21 mouse cellular contexts compared by ENCODE assay signal in the genomic region with DNA sequence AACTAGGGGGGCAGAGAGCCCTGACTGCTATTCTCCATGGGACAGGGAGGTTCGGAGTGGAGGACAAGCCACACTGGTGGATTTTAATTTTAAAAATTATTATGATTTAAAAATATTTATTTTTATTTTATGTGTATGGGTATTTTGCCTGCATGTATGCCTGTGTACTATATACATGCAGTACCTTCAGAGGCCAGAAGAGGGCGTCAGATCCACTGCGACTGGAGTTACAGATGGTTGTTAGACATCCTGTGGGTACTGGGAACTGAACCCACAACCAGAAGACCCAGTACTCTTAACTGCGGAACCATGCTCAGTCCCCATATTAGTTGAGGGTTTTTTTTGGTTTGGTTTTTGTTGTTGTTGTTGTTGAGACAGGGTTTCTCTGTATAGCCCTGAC. TPM values are rescaled to one million over a fixed set of nuclear protein-coding genes. Genes with fewer than 3 reads are reported as not detected.
DNase-seq lines count a peak whose midpoint lies in the region; ATAC-seq and TF ChIP-seq lines count a peak whose summit lies in the region.
"Had no signal": no experiment of that assay in that cellular context is flagged by ENCODE, and none has a peak within 500 bp of the region (broad histone marks: within the 10 kb centered on the region; RNA-seq: fewer than 3 reads in every experiment).

No protein-coding gene starts in this region.

- no peak overlapping the region for H3K27ac ChIP-seq in heart, adult 2 months
- H3K27ac ChIP-seq in heart, embryonic 10.5 days, result no peak overlapping the region
- H3K27ac ChIP-seq in lung, embryonic 14.5 days (ENCODE audit: low read depth), result no peak overlapping the region
- H3K27ac ChIP-seq in liver, postnatal 0 days (ENCODE audit: low read depth), result no peak overlapping the region
- H3K27ac ChIP-seq: neural tube, embryonic 13.5 days had no signal

- H3K79me2 ChIP-seq in heart, adult 2 months (replicated peaks; ENCODE audit: control insufficient read depth, insufficient read depth, low read length), result no peaks in the 10 kb centered on the region

- H3K9me3 ChIP-seq in heart, embryonic 10.5 days, result no peaks in the 10 kb centered on the region
- no peaks in the 10 kb centered on the region for H3K9me3 ChIP-seq in lung, embryonic 14.5 days (ENCODE audit: low read depth, low read length)
- no peaks in the 10 kb centered on the region for H3K9me3 ChIP-seq in liver, postnatal 0 days (ENCODE audit: low read length)
- H3K9me3 ChIP-seq: megakaryocyte, embryonic 14.5 days; neural tube, embryonic 13.5 days had no signal

- ATAC-seq in lung, embryonic 14.5 days (ENCODE audit: insufficient read depth), result no peak
- no peak for ATAC-seq in liver, postnatal 0 days
- ATAC-seq in frontal cortex, adult (ENCODE audit: low TSS enrichment), result no peak
- ATAC-seq: forebrain, embryonic 16.5 days; inflammation-experienced regulatory T-cells, adult 6 months had no signal

- H3K4me1 ChIP-seq in heart, adult 2 months (ENCODE audit: control insufficient read depth, insufficient read depth, low read length), result no peaks in the 10 kb centered on the region
- 0 out of 2 replicates have a peak, but pooled peaks cover 8% of the 10 kb centered on the region for H3K4me1 ChIP-seq in heart, embryonic 10.5 days
- no peaks in the 10 kb centered on the region for H3K4me1 ChIP-seq in lung, embryonic 14.5 days (ENCODE audit: insufficient read depth)
- H3K4me1 ChIP-seq in liver, postnatal 0 days (ENCODE audit: insufficient read depth), result peaks cover 9% of the 10 kb centered on the region
- H3K4me1 ChIP-seq: neural tube, embryonic 13.5 days had no signal

- no peaks in the 10 kb centered on the region for H3K36me3 ChIP-seq in heart, adult 2 months (ENCODE audit: control insufficient read depth, insufficient read depth, low read length)
- H3K36me3 ChIP-seq in heart, embryonic 10.5 days, result peaks cover 76% of the 10 kb centered on the region
- H3K36me3 ChIP-seq in lung, embryonic 14.5 days (ENCODE audit: insufficient read depth), result peaks cover 76% of the 10 kb centered on the region
- H3K36me3 ChIP-seq in liver, postnatal 0 days (replicated peaks; ENCODE audit: insufficient read depth, low read length), result peaks cover 88% of the 10 kb centered on the region

- no peak overlapping the region for H3K4me2 ChIP-seq in lung, embryonic 14.5 days
- H3K4me2 ChIP-seq in liver, postnatal 0 days (ENCODE audit: low read depth, low read length), result peak overlapping the region; percentile 73; the same call in 1 of the 2 replicates
- H3K4me2 ChIP-seq: heart, embryonic 11.5 days; neural tube, embryonic 13.5 days had no signal

- H3K9ac ChIP-seq in heart, adult 2 months (ENCODE audit: low read depth, low read length), result no peak overlapping the region
- no peak overlapping the region for H3K9ac ChIP-seq in lung, embryonic 14.5 days
- no peak overlapping the region for H3K9ac ChIP-seq in liver, postnatal 0 days (replicated peaks)
- H3K9ac ChIP-seq: neural tube, embryonic 13.5 days had no signal

- peak; percentile 50 for TF ChIP-seq CTCF in heart, adult 2 months (IDR thresholded peaks at IDR 0.05)
- peak; percentile 54 for TF ChIP-seq CTCF in lung, embryonic 14.5 days (IDR thresholded peaks at IDR 0.05; ENCODE audit: low read depth)
- TF ChIP-seq CTCF in liver, postnatal 0 days (IDR thresholded peaks at IDR 0.05; ENCODE audit: low read depth), result peak; percentile 65

- H3K27me3 ChIP-seq in heart, adult 2 months (ENCODE audit: control insufficient read depth, insufficient read depth, low read length), result no peaks in the 10 kb centered on the region
- no peaks in the 10 kb centered on the region for H3K27me3 ChIP-seq in heart, embryonic 10.5 days (ENCODE audit: insufficient read depth, poor library complexity, severe bottlenecking)
- no peaks in the 10 kb centered on the region for H3K27me3 ChIP-seq in lung, embryonic 14.5 days (ENCODE audit: insufficient read depth, low read length)
- H3K27me3 ChIP-seq in liver, postnatal 0 days (ENCODE audit: insufficient read depth, low read length), result no peaks in the 10 kb centered on the region
- H3K27me3 ChIP-seq: megakaryocyte, embryonic 14.5 days; neural tube, embryonic 13.5 days had no signal

- no peak overlapping the region for H3K4me3 ChIP-seq in heart, adult 2 months
- H3K4me3 ChIP-seq in heart, embryonic 10.5 days, result no peak overlapping the region
- no peak overlapping the region for H3K4me3 ChIP-seq in lung, embryonic 14.5 days (ENCODE audit: low read depth, low read length)
- no peak overlapping the region; the same call in 1 of the 2 replicates for H3K4me3 ChIP-seq in liver, postnatal 0 days (ENCODE audit: low read depth, low read length)
- H3K4me3 ChIP-seq: megakaryocyte, embryonic 14.5 days; neural tube, embryonic 13.5 days had no signal

- no peak for TF ChIP-seq EP300 in heart, adult 2 months (IDR thresholded peaks at IDR 0.05; ENCODE audit: insufficient read depth, low read depth, low read length)
- TF ChIP-seq EP300 in liver, postnatal 0 days (IDR thresholded peaks at IDR 0.05; ENCODE audit: low read depth), result no peak

- WGBS in heart, adult 2 months, result 76% methylated on average over 4 of the region's 4 CpGs
- WGBS in heart, embryonic 10.5 days, result 72% methylated on average over 4 of the region's 4 CpGs
- 71% methylated on average over 4 of the region's 4 CpGs for WGBS in lung, embryonic 14.5 days
- 74% methylated on average over 4 of the region's 4 CpGs for WGBS in liver, postnatal 0 days (ENCODE audit: insufficient replicate concordance)

- intact Hi-C loops in heart, adult 2 months (cut with DNase I), result no loop called here

- DNase-seq in heart, adult 2 months, result no peak
- DNase-seq in heart, embryonic 10.5 days (ENCODE audit: low spot score), result no peak
- DNase-seq in lung, embryonic 14.5 days, result no peak
- no peak for DNase-seq in lung, postnatal 4 days
- DNase-seq in ZHBTc4 (ENCODE audit: low read depth, low spot score), result peak; percentile 24
- no peak for DNase-seq in liver, postnatal 0 days
- no peak for DNase-seq in right cerebral cortex, postnatal 10 days (ENCODE audit: low spot score in 2 of 2)
- DNase-seq: cerebellum, adult 9-11 months; embryo, embryonic 11 days; gastrocnemius, postnatal 10 days; heart, postnatal 4 days; lung, adult 18-20 months; right cerebral cortex, postnatal 4 days; thymus, postnatal 25 days had no signal

- TF ChIP-seq POLR2A in heart, adult 2 months (IDR thresholded peaks at IDR 0.05; ENCODE audit: insufficient read depth, low read depth, low read length), result no peak

RNA-seq across cellular contexts. Expression of a gene that starts 28.2 kb away (rescaled TPM):
- total RNA-seq in heart, adult 2 months (2021), result 1 to 10 TPM; 3.3 to 3.4 TPM
- polyA plus RNA-seq in heart, adult 2 months (2012; rRNA removed), result 3.5 and 5.1 TPM in 2 replicates
- polyA plus RNA-seq in heart, embryonic 10.5 days (2016; fragmentation: Nextera tagmentation; extraction: Ambion mirVana), result 0.89 and 1.2 TPM in 2 replicates
- 1.2 TPM in 2 replicates for polyA plus RNA-seq in lung, embryonic 14.5 days (2014; fragmentation: Nextera tagmentation; extraction: Ambion mirVana)
- 0.55 and 0.66 TPM in 2 replicates for polyA plus RNA-seq in liver, postnatal 0 days (2015; fragmentation: Nextera tagmentation; extraction: Ambion mirVana)
- polyA plus RNA-seq: C2C12 had no signal
